Mouse (Mus musculus) liver, postnatal 0 days (tissue): ENCODE measurements at regions not wholly inside any gene's neighbourhood (a gene's known extent, or its start where the extent isn't known, plus 50 kb on each side); places are given as distances from the start of the nearest gene placed in this dataset.

Experiments
- CTCF ChIP-seq: sonication (generic); IDR thresholded peaks from 2 replicates; pipeline ENCODE4 v1.5.1; 2016; ENCODE audit warnings: antibody characterized with exemption, low read depth
- EP300 ChIP-seq: IDR thresholded peaks from 2 replicates; pipeline ENCODE4 v1.6.1; 2016; ENCODE audit warnings: antibody characterized with exemption, low read depth, mild to moderate bottlenecking

- TF ChIP-seq CTCF (no peak), EP300 (no peak)
These were observed 59.2 kb upstream of the Tut7 start for GRCm38 (mm10) chr13:59881989-59882784.
